Mouse (Mus musculus): Measurements from ENCODE around the gene Mob2. TPM values are rescaled to one million over a fixed set of nuclear protein-coding genes. Genes with fewer than 3 reads are reported as not detected.

Gene Mob2
- 35.2 TPM for polyA plus RNA-seq (2021)

DNA sequence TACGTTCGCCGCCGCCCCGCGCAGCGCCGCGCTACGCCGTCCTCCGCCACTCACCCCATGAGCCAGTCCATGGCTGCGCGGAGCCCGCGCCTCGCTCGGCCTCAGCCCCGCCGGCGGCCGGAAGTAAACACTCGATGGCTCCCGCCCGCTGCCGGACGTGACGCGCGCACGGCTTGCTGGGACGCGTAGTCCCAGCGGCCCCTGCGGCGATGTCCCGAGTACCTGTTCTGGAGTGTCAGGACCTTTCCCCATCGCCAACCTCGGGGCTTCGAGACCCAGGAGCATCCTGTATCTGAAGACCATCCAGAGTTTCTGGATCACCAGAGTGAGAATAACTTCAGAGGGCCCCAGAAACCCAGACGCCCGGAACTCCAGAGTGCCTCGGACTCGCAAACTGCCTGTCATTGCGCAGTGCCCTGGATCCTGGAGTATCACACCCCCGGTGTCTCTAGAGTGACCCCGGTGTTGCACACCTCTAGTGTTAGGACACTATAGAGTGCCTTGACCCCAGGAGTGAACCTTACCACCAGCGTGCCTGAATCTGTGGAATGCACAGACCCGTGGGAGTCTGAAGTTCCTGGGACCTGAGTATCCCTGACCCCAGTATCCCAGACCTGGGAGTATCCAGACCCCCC, at the start of gene Mob2:
Gene Mob2 (minus strand): TSS at position 135 of the 635 bp plus-strand sequence.
- in situ Hi-C loops (cut with MboI; ENCODE audit: low pct_unique_long_range_greater_than_20kb) = loop anchor here (5.0 kb wide), 1 partner anchor 36 kb away; the partner anchor contains the start of gene Dusp8
- no peak for DNase-seq (ENCODE audit: low read depth, low spot score)
- no peaks in the 10 kb centered on the region for H3K27me3 ChIP-seq
- TF ChIP-seq CTCF (IDR thresholded peaks at IDR 0.05) = no peak
- ChIA-PET POLR2A (no interaction called here), CTCF (no interaction called here)
- ATAC-seq = peak; percentile 92

DNA sequence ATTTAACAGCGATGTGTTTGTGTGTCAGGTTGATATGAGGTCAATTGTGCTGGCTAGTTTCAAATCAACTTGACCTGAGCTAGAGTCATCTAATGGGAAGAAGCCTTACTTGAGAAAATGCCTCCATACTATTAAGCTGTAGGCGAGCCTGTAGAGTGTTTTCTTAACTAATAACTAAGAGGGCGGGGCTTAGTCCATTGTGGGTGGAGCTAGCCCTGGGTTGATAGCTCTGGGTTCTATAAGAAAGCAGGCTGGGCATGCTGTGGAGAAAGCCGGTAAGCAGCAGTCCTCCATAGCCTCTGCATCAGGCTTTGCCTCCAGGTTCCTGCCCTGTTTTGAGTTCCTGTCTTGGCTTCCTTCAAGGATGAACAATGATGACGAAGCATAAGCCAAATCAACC, 43.9 kb upstream of the Mob2 start:
- ChIA-PET POLR2A (no interaction called here), CTCF (interaction anchor here (1.3 kb wide), 1 partner anchor 52 kb away, joined by 3 read pairs; no protein-coding TSS in a partner anchor)
- ATAC-seq (no peak), DNase-seq (ENCODE audit: low read depth, low spot score) (no peak)
- no peak for TF ChIP-seq CTCF (IDR thresholded peaks at IDR 0.05)
- in situ Hi-C loops (cut with MboI; ENCODE audit: low pct_unique_long_range_greater_than_20kb) = no loop called here
- no peaks in the 10 kb centered on the region for H3K27me3 ChIP-seq

DNA sequence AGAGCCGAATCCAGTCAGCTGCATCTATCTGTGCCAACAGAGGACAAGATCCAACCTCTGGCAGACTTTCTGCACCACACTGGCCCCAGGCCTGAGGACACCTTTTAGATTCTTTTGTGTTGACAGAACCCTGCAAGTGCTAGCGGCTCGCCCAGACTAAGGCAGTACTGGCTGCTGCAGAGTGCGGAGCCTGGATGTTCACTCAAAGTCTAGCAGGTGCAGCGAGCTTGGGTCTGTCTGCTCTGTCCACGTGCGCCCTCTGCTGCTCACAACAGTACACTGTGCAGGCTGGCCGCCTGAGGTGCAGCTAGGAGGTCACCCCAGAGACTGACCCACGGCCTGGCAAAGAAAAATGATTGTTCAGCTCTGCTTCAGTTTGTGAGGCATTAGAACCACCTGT, 36.9 kb upstream of the Mob2 start:
- H3K27me3 ChIP-seq = no peaks in the 10 kb centered on the region
- no peak for DNase-seq (ENCODE audit: low read depth, low spot score)
- peak; percentile 38 for ATAC-seq
- TF ChIP-seq CTCF (IDR thresholded peaks at IDR 0.05) = no peak
- POLR2A ChIA-PET = interaction anchor here (2.1 kb wide), 1 partner anchor 27 kb away, joined by 8 read pairs; no protein-coding TSS in a partner anchor
- in situ Hi-C loops (cut with MboI; ENCODE audit: low pct_unique_long_range_greater_than_20kb) = loop anchor here (5.0 to 25.0 kb wide), 2 partner anchors 35 to 535 kb away; partner anchors contain the start of genes Ap2a2 and Mob2
- CTCF ChIA-PET = interaction anchor here (0.8 to 5.0 kb wide), 18 partner anchors 9 to 155 kb away, joined by 3 to 67 read pairs (median 4); no protein-coding TSS in a partner anchor

DNA sequence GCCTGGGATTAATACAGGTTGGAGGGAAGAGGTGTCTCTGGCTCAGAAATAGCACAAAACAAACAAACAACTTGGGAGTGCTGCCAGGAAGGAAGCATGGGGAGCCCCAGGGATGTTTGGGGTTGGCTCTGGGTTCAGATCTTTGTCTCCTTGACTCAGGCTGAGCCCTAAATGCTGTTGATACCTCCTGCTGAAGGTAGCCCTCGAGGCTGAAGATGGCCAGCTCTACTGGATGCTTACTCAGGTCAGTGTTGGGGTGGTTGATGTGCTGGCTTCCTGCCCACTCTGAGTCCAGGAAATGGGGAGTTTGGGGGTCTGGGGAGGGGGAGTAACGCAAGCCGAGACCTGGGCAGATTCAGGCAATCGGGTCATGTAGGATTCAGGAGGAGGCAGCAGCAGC, 35.8 kb upstream of the Mob2 start:
- no peak for DNase-seq (ENCODE audit: low read depth, low spot score)
- ChIA-PET CTCF (interaction anchor here (0.9 to 5.0 kb wide), 10 partner anchors 8 to 78 kb away, joined by 3 to 67 read pairs (median 5); no protein-coding TSS in a partner anchor), POLR2A (interaction anchor here (2.1 kb wide), 1 partner anchor 26 kb away, joined by 8 read pairs; no protein-coding TSS in a partner anchor)
- H3K27me3 ChIP-seq = no peaks in the 10 kb centered on the region
- ATAC-seq = no peak
- no peak for TF ChIP-seq CTCF (IDR thresholded peaks at IDR 0.05)
- in situ Hi-C loops (cut with MboI; ENCODE audit: low pct_unique_long_range_greater_than_20kb) = loop anchor here (5.0 to 25.0 kb wide), 2 partner anchors 34 to 534 kb away; partner anchors contain the start of genes Ap2a2 and Mob2

DNA sequence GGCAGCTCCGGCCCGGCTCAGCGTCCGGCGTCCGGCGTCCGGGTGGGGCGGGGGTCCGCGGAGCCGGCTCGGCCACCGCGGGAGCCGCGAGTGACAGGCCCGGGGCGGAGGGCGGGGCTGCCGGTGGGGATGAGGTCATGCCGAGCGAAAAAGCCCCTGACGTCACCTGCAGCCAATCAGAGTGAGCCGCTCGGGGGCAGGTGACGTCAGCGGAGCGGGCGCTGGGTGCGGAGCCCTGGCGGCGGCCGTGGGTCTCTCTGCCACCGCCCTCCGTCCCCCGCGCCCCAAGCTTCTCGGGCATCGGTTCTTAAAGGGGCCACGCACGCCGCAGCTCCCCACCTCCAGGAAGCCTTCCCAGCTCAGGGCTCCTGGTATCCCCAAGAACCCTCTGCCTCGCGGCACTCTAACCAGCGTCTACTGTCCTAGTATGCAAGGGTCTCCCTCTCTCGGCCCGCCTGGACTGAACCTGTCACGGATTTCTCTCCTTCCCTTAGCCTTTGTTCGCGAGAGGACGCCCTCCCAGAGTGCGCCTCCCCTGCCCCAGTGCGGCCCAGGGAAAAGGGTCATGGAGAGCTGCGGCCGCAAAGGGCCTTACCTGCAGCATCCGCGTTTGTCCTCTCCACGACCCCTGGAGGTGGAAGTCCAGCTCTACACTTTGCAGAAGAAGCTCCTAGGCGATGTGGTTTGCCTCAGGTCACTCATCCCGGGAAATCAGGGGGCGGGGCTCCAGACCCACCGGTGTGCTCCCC, 34.5 kb upstream of the Mob2 start, which contains the start of gene Dusp8:
Gene Dusp8 (minus strand): TSS at position 661 of the 749 bp plus-strand sequence.
- POLR2A ChIA-PET = interaction anchor here (0.7 to 2.9 kb wide), 4 partner anchors 10 to 24 kb away, joined by 3 to 27 read pairs (median 6); no protein-coding TSS in a partner anchor
- ATAC-seq = peak; percentile 70
- no peak for DNase-seq (ENCODE audit: low read depth, low spot score)
- in situ Hi-C loops (cut with MboI; ENCODE audit: low pct_unique_long_range_greater_than_20kb) = loop anchor here (5.0 to 25.0 kb wide), 2 partner anchors 33 to 533 kb away; partner anchors contain the start of genes Ap2a2 and Mob2
- H3K27me3 ChIP-seq = no peaks in the 10 kb centered on the region
- CTCF ChIA-PET = interaction anchor here (1.2 to 5.0 kb wide), 4 partner anchors 10 to 200 kb away, joined by 3 to 67 read pairs (median 6); no protein-coding TSS in a partner anchor
- TF ChIP-seq CTCF (IDR thresholded peaks at IDR 0.05) = no peak

DNA sequence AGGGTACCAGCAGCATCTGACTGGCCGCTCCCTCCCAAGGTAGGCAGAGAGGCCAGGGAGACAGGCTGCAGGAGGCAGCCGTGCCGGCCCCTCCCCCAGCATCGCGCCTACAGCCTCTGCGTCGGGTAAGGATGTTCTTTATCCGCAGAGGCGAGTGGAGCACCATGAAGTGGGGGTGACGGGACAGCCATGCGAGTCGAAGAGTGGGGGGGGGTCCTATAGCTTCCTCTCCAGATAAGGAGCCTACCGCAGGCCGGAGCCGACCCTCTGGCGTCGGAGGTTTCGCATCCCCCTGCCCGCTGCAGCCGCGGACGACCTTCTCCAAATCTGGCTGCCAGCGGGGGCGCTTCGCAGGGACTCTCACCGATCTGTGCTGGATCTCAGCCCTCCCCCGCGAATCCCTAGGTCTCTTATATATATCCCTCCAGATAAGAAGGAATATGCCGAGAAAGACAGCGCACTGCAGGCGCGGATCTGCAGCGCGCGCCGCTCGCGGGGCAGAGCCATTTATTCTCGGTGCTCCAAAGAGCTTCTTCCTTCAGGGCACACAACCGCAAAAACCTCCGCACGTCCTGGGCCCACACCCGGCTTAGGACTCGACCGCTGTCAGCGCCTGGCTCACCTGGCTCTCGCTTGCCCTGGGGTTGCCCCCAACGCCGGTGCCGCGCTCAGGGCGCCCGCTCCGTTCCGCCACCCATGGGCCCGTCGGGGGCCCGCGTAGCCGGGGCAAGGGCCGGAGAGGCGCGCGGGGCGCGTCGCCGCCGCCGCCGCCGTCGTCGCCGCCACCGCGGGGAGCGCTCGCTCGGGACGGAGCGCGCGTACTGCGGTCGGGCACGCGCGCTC, 33.7 kb upstream of the Mob2 start:
- ChIA-PET CTCF (interaction anchor here (0.9 to 5.0 kb wide), 5 partner anchors 9 to 199 kb away, joined by 3 to 67 read pairs (median 5); no protein-coding TSS in a partner anchor), POLR2A (interaction anchor here (1.0 to 2.9 kb wide), 4 partner anchors 9 to 23 kb away, joined by 3 to 27 read pairs (median 6); no protein-coding TSS in a partner anchor)
- in situ Hi-C loops (cut with MboI; ENCODE audit: low pct_unique_long_range_greater_than_20kb) = loop anchor here (5.0 to 25.0 kb wide), 2 partner anchors 32 to 532 kb away; partner anchors contain the start of genes Ap2a2 and Mob2
- no peaks in the 10 kb centered on the region for H3K27me3 ChIP-seq
- ATAC-seq = peak; percentile 3
- DNase-seq (ENCODE audit: low read depth, low spot score) = no peak
- no peak for TF ChIP-seq CTCF (IDR thresholded peaks at IDR 0.05)

DNA sequence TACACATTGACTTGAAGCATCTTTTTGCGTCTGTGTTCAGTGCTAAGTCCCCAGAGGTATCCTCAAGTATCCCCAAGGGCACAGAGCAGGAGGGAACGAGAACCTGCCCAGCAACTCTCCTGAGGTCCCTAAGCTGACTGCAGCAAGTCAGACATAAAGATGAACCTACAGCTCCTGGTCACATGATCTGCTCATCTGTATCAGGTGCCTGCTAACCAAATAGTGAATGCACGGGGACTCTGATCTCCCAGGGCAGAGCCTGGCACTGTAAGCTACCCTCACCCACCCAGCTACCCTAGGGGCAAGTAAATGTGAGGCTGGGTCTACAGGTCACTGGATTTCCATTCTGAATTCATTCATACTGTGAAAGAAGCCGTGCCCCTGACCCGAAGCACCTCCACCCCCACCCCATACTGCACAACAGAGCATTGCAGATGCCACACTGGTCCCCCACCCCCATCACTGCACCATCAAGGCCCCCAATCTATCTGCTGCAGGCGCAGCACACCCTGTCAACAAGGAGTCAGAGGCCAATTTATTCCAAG, 32.9 kb upstream of the Mob2 start:
- ATAC-seq (no peak), DNase-seq (ENCODE audit: low read depth, low spot score) (no peak)
- POLR2A ChIA-PET = interaction anchor here (1.1 to 2.9 kb wide), 2 partner anchors 9 to 17 kb away, joined by 3 to 27 read pairs; no protein-coding TSS in a partner anchor
- no peaks in the 10 kb centered on the region for H3K27me3 ChIP-seq
- TF ChIP-seq CTCF (IDR thresholded peaks at IDR 0.05) = no peak
- CTCF ChIA-PET = interaction anchor here (0.6 to 0.9 kb wide), 2 partner anchors 23 to 77 kb away, joined by 3 to 4 read pairs; no protein-coding TSS in a partner anchor
- in situ Hi-C loops (cut with MboI; ENCODE audit: low pct_unique_long_range_greater_than_20kb) = loop anchor here (25.0 kb wide), 1 partner anchor 531 kb away; the partner anchor contains the start of gene Ap2a2

DNA sequence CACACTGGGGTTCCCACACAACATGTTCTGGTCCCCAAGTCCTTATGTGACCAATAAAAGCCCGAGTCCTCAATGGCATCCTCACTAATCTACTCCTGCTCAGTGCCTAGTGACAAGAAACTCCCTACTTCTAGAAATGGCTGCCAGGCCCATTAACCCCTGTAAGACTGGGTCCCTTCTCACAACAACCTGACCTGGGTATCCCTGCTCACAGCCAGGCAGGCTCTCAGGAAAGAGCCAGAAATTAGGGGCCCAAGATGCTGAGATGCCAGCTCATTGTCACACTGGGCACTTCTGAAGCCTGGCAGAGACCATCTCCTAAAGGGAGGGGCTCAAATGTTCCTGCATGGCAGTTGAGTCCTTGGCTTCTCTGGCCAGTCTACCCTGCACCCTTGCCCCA, 32.1 kb upstream of the Mob2 start:
- H3K27me3 ChIP-seq = no peaks in the 10 kb centered on the region
- DNase-seq (ENCODE audit: low read depth, low spot score) (no peak), ATAC-seq (no peak)
- ChIA-PET CTCF (interaction anchor here (1.3 kb wide), 1 partner anchor 22 kb away, joined by 3 read pairs; no protein-coding TSS in a partner anchor), POLR2A (interaction anchor here (1.1 to 2.9 kb wide), 2 partner anchors 8 to 16 kb away, joined by 3 to 27 read pairs; no protein-coding TSS in a partner anchor)
- TF ChIP-seq CTCF (IDR thresholded peaks at IDR 0.05) = no peak
- in situ Hi-C loops (cut with MboI; ENCODE audit: low pct_unique_long_range_greater_than_20kb) = loop anchor here (25.0 kb wide), 1 partner anchor 531 kb away; the partner anchor contains the start of gene Ap2a2

DNA sequence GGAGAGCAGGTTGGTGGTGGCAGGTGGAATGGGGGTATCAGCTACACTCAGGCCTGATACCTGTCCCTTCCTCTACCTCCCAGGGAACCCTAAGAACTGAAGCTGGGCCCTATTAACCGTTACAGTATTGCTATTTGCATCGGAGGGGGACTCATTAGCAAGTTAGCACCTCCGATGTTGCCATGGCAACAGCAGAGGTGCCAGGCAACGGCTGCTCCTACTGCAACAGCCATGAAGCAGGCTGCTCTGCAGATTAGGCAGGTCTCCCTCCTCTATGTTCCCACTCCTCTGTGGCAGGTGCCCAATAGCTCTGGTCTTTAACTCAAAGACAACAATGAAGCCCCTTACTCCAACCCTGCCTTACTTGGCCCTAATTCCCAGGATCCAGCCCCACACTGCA, 31.0 kb upstream of the Mob2 start:
- ChIA-PET CTCF (interaction anchor here (1.3 kb wide), 2 partner anchors 15 to 21 kb away, joined by 3 read pairs; no protein-coding TSS in a partner anchor), POLR2A (no interaction called here)
- DNase-seq (ENCODE audit: low read depth, low spot score) = no peak
- no peak for ATAC-seq
- TF ChIP-seq CTCF (IDR thresholded peaks at IDR 0.05) = no peak
- in situ Hi-C loops (cut with MboI; ENCODE audit: low pct_unique_long_range_greater_than_20kb) = loop anchor here (25.0 kb wide), 1 partner anchor 530 kb away; the partner anchor contains the start of gene Ap2a2
- no peaks in the 10 kb centered on the region for H3K27me3 ChIP-seq
